Mouse (Mus musculus): ENCODE measurements around the gene Elac2. TPM values are rescaled to one million over a fixed set of nuclear protein-coding genes. Genes with fewer than 3 reads are reported as not detected.

Elac2 gene
- polyA plus RNA-seq, 1 experiment from 2014 or later = 38.7 TPM

DNA sequence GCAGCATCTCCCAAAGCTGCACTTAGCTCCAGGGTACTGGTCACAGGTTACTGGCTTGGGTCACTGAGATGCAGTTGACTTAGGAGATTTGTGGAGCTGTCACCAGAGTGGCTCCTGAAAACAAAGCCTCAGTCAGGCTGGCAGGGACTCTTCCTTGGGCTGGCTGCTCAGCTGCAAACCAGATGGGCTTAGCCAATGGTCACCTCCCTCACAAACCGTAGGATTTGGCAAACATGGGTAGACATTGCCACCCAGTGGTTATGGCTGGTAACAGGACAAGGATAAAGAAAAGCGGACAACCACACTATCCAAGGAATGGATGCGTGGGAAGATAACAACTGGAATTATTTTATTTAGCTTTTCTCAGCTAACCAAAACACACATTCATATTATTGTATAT is 10.3 kb upstream of the Elac2 start:
- Histone ChIP-seq H3K9ac (ENCODE audit: low read length) (no peak overlapping the region), H3K4me1 (replicated peaks; ENCODE audit: control insufficient read depth, insufficient read depth, low read length) (no peaks in the 10 kb centered on the region; the same call in 1 of the 2 replicates), H3K4me2 (ENCODE audit: low read depth, low read length, severe bottlenecking) (no peak overlapping the region), H3K4me3 (ENCODE audit: low read depth, low read length) (no peak overlapping the region), H3K27me3 (ENCODE audit: control insufficient read depth, insufficient read depth, low read length) (no peaks in the 10 kb centered on the region), H3K9me3 (ENCODE audit: control insufficient read depth, low read length) (no peaks in the 10 kb centered on the region), H3K36me3 (ENCODE audit: control insufficient read depth, insufficient read depth, low read length) (no peaks in the 10 kb centered on the region), H3K27ac (ENCODE audit: low read depth, low read length) (no peak overlapping the region)
- DNase-seq (ENCODE audit: low spot score) (peak; percentile 84), ATAC-seq (replicated peaks; ENCODE audit: low FRiP score) (peak; percentile 86)
- WGBS = 12% methylated on average over 3 of the region's 3 CpGs

DNA sequence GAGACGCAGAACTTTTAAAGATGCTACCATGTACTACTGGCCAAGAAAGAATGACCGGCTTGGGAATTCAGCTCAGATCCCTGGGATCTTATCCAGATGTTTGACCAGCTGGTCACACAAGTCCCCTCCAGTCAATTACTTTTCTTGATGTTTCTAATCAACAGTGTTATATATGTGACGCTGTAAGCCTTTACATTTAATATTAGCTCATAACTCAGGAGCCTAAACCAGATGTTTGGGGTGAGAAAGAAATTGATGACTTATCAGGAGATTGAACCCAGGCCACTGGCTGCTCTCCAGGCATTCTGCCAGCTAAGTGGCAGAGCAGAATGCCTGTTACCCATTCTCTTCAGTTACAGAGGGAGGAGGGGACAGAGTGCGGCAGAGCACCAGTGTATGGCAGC is 9.9 kb upstream of the Elac2 start:
- H3K36me3 ChIP-seq (ENCODE audit: control insufficient read depth, insufficient read depth, low read length) = no peaks in the 10 kb centered on the region
- no peak overlapping the region for H3K4me2 ChIP-seq (ENCODE audit: low read depth, low read length, severe bottlenecking)
- no peak for DNase-seq (ENCODE audit: low spot score)
- no peak overlapping the region for H3K4me3 ChIP-seq (ENCODE audit: low read depth, low read length)
- WGBS = 56% methylated on average over 4 of the region's 4 CpGs
- ATAC-seq (replicated peaks; ENCODE audit: low FRiP score) = no peak
- no peaks in the 10 kb centered on the region for H3K9me3 ChIP-seq (ENCODE audit: control insufficient read depth, low read length)
- H3K27me3 ChIP-seq (ENCODE audit: control insufficient read depth, insufficient read depth, low read length) = no peaks in the 10 kb centered on the region
- no peak overlapping the region for H3K9ac ChIP-seq (ENCODE audit: low read length)
- no peak overlapping the region for H3K27ac ChIP-seq (ENCODE audit: low read depth, low read length)
- no peaks in the 10 kb centered on the region; the same call in 1 of the 2 replicates for H3K4me1 ChIP-seq (replicated peaks; ENCODE audit: control insufficient read depth, insufficient read depth, low read length)

DNA sequence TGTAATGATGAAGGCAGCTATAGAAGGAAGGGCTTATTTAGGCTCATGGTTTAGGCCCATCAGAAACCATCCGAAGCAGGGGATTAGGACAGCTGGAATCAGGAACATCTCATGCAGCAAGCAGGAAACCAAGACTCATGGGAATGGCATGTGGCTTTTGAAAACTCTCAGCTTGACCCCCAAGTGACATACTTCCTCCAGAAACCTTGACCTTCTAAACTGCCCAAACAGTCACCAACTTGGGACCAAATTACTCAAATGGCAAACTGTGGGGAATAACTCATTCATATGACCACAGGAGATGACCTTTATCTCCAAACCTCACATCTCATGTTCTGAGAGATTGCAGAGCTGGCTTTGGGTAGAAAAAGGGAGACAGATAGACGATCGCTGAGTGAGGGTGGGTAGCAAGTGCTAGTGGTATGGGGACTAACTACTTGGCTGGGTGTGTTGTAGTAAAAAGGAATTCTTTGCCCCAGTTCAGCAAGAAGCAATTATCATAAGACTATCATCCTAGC is 7.3 kb upstream of the Elac2 start:
- Histone ChIP-seq H3K27ac (ENCODE audit: low read depth, low read length) (no peak overlapping the region), H3K9ac (ENCODE audit: low read length) (no peak overlapping the region), H3K4me2 (ENCODE audit: low read depth, low read length, severe bottlenecking) (no peak overlapping the region), H3K4me1 (replicated peaks; ENCODE audit: control insufficient read depth, insufficient read depth, low read length) (no peaks in the 10 kb centered on the region; the same call in 1 of the 2 replicates), H3K4me3 (ENCODE audit: low read depth, low read length) (no peak overlapping the region), H3K9me3 (ENCODE audit: control insufficient read depth, low read length) (no peaks in the 10 kb centered on the region), H3K36me3 (ENCODE audit: control insufficient read depth, insufficient read depth, low read length) (no peaks in the 10 kb centered on the region), H3K27me3 (ENCODE audit: control insufficient read depth, insufficient read depth, low read length) (no peaks in the 10 kb centered on the region)
- ATAC-seq (replicated peaks; ENCODE audit: low FRiP score) (no peak), DNase-seq (ENCODE audit: low spot score) (no peak)
- 74% methylated on average over 3 of the region's 3 CpGs for WGBS

DNA sequence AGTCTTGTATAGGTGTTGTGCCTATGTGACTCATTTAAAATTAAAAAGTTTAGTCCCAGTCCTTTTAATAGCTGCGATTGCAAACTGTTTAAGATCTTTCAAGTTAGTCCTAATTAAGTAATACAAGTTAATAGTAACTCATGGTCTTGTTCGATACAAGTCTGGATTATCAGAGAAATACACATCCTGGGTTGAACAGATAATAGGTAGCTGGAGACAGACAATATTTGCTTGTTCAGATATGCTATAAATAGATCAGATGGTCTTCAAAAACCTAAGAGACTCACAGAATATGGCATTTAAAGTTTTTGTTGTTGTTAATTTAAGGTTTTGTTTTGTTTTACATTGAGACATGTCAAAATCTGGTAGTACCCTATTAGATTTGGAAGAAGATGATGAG is 6.4 kb upstream of the Elac2 start:
- no peak for DNase-seq (ENCODE audit: low spot score)
- no peaks in the 10 kb centered on the region for H3K9me3 ChIP-seq (ENCODE audit: control insufficient read depth, low read length)
- H3K27ac ChIP-seq (ENCODE audit: low read depth, low read length) = no peak overlapping the region
- H3K4me1 ChIP-seq (replicated peaks; ENCODE audit: control insufficient read depth, insufficient read depth, low read length) = no peaks in the 10 kb centered on the region; the same call in 1 of the 2 replicates
- no peaks in the 10 kb centered on the region for H3K36me3 ChIP-seq (ENCODE audit: control insufficient read depth, insufficient read depth, low read length)
- H3K4me2 ChIP-seq (ENCODE audit: low read depth, low read length, severe bottlenecking) = no peak overlapping the region
- WGBS = 70% methylated on average over 2 of the region's 2 CpGs
- no peak overlapping the region for H3K9ac ChIP-seq (ENCODE audit: low read length)
- ATAC-seq (replicated peaks; ENCODE audit: low FRiP score) = no peak
- no peaks in the 10 kb centered on the region for H3K27me3 ChIP-seq (ENCODE audit: control insufficient read depth, insufficient read depth, low read length)
- H3K4me3 ChIP-seq (ENCODE audit: low read depth, low read length) = no peak overlapping the region

DNA sequence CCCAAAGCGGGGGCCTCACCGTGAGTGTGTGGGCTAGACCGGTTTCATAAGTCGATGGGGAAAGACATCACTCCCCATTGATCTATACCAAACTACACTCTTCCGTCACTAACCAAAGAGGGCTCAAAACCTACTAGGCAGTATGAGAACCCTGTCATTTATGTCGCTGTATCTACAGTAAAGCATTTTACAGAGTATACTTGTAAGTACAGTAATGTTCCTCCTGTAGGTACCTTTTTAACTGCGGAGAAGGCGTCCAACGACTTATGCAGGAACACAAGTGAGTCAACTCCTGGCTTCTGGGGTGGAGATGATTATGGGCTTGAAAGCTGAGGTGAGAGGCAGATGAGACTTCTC is 629 bp downstream of the Elac2 start:
- H3K36me3 ChIP-seq (ENCODE audit: control insufficient read depth, insufficient read depth, low read length) = no peaks in the 10 kb centered on the region; the same call in 1 of the 2 replicates
- H3K4me1 ChIP-seq (replicated peaks; ENCODE audit: control insufficient read depth, insufficient read depth, low read length) = no peaks in the 10 kb centered on the region; the same call in 1 of the 2 replicates
- peak overlapping the region; percentile 87 for H3K4me3 ChIP-seq (ENCODE audit: low read depth, low read length)
- ATAC-seq (replicated peaks; ENCODE audit: low FRiP score) (no peak), DNase-seq (ENCODE audit: low spot score) (no peak)
- H3K27me3 ChIP-seq (ENCODE audit: control insufficient read depth, insufficient read depth, low read length) = no peaks in the 10 kb centered on the region
- no peaks in the 10 kb centered on the region for H3K9me3 ChIP-seq (ENCODE audit: control insufficient read depth, low read length)
- WGBS = 9% methylated on average over 9 of the region's 9 CpGs
- H3K27ac ChIP-seq (ENCODE audit: low read depth, low read length) = no peak overlapping the region
- peak overlapping the region; percentile 82 for H3K9ac ChIP-seq (ENCODE audit: low read length)
- H3K4me2 ChIP-seq (ENCODE audit: low read depth, low read length, severe bottlenecking) = peak overlapping the region; percentile 84

DNA sequence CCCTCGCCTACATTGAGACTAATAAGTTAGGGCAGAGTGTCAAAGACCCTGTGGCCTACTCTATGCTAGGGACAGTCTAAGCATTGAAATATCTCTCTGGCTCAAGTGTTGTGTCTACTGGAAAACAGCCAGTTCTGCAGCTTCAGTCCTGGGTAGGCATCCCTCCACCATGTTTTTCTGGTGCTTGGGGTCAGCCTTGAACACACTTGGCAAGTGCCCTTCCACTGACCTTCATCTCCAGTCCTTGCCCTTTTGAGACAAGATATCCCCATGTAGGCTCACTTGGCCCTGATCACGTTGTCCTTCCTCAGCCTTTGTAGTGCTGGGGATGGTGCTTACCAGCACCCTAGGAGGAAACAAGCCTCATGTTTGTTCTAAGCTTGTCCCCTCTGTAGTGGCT is 9.7 kb downstream of the Elac2 start:
- H3K4me1 ChIP-seq (replicated peaks; ENCODE audit: control insufficient read depth, insufficient read depth, low read length) = no peaks in the 10 kb centered on the region
- H3K36me3 ChIP-seq (ENCODE audit: control insufficient read depth, insufficient read depth, low read length) = peaks cover 5% of the 10 kb centered on the region; the same call in 1 of the 2 replicates
- H3K9ac ChIP-seq (ENCODE audit: low read length) = no peak overlapping the region
- 92% methylated on average over 2 of the region's 2 CpGs for WGBS
- H3K9me3 ChIP-seq (ENCODE audit: control insufficient read depth, low read length) = no peaks in the 10 kb centered on the region
- no peak overlapping the region for H3K4me2 ChIP-seq (ENCODE audit: low read depth, low read length, severe bottlenecking)
- no peak overlapping the region for H3K4me3 ChIP-seq (ENCODE audit: low read depth, low read length)
- H3K27me3 ChIP-seq (ENCODE audit: control insufficient read depth, insufficient read depth, low read length) = no peaks in the 10 kb centered on the region
- DNase-seq (ENCODE audit: low spot score) = no peak
- H3K27ac ChIP-seq (ENCODE audit: low read depth, low read length) = no peak overlapping the region
- ATAC-seq (replicated peaks; ENCODE audit: low FRiP score) = no peak

DNA sequence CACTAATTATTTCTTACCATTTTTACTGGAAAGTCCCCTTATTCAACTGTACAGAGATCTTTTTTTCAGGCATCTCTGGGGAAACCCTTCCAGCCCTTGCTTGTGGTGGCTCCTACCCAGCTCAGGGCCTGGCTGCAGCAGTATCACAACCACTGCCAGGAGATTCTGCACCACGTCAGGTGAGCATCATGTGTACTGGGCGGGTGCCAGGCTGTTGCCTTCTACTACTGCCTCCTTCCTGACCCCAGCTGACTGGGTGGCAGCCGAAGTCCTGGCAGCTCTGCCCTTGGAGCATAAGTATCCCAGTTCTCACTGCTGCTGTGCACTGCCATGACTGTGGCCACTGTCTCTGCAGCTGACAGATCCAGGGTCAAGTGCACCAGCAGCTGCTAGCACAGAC is 19.6 kb downstream of the Elac2 start:
- Histone ChIP-seq H3K4me2 (ENCODE audit: low read depth, low read length, severe bottlenecking) (no peak overlapping the region), H3K36me3 (ENCODE audit: control insufficient read depth, insufficient read depth, low read length) (peaks cover 3% of the 10 kb centered on the region; the same call in 1 of the 2 replicates)

DNA sequence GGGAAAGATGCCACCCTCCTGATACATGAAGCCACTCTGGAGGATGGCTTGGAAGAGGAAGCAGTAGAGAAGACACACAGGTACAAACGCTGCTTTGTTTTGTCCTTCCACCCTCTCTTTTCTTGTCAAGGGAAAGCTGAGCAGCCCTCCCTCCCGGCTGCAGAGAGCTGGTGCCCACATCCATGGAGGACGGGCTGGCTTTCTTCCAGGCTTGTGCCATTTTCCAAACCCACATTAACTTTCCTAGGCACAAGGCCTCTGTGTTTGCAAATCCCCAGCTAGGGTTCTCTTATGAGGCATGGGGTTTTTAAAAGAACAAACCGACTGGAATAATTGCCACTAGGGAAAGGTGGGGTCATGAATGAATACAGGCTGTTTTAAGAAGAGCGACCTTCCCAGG is 20.8 kb downstream of the Elac2 start:
- ATAC-seq (replicated peaks; ENCODE audit: low FRiP score) (no peak), DNase-seq (ENCODE audit: low spot score) (no peak)
- no peak overlapping the region for H3K27ac ChIP-seq (ENCODE audit: low read depth, low read length)
- H3K27me3 ChIP-seq (ENCODE audit: control insufficient read depth, insufficient read depth, low read length) = no peaks in the 10 kb centered on the region
- H3K4me1 ChIP-seq (replicated peaks; ENCODE audit: control insufficient read depth, insufficient read depth, low read length) = no peaks in the 10 kb centered on the region
- H3K4me3 ChIP-seq (ENCODE audit: low read depth, low read length) = no peak overlapping the region
- H3K36me3 ChIP-seq (ENCODE audit: control insufficient read depth, insufficient read depth, low read length) = peaks cover 3% of the 10 kb centered on the region; the same call in 1 of the 2 replicates
- no peaks in the 10 kb centered on the region for H3K9me3 ChIP-seq (ENCODE audit: control insufficient read depth, low read length)
- no peak overlapping the region for H3K9ac ChIP-seq (ENCODE audit: low read length)
- no peak overlapping the region for H3K4me2 ChIP-seq (ENCODE audit: low read depth, low read length, severe bottlenecking)
- 82% methylated on average over 5 of the region's 5 CpGs for WGBS

More for the DNA sequence above, 19.6 kb downstream of the Elac2 start:
- ATAC-seq (replicated peaks; ENCODE audit: low FRiP score) (no peak), DNase-seq (ENCODE audit: low spot score) (no peak)
- Histone ChIP-seq H3K4me1 (replicated peaks; ENCODE audit: control insufficient read depth, insufficient read depth, low read length) (no peaks in the 10 kb centered on the region), H3K27ac (ENCODE audit: low read depth, low read length) (no peak overlapping the region), H3K9ac (ENCODE audit: low read length) (no peak overlapping the region), H3K4me3 (ENCODE audit: low read depth, low read length) (no peak overlapping the region), H3K27me3 (ENCODE audit: control insufficient read depth, insufficient read depth, low read length) (no peaks in the 10 kb centered on the region), H3K9me3 (ENCODE audit: control insufficient read depth, low read length) (no peaks in the 10 kb centered on the region)
- WGBS = 91% methylated on average over 3 of the region's 3 CpGs

DNA sequence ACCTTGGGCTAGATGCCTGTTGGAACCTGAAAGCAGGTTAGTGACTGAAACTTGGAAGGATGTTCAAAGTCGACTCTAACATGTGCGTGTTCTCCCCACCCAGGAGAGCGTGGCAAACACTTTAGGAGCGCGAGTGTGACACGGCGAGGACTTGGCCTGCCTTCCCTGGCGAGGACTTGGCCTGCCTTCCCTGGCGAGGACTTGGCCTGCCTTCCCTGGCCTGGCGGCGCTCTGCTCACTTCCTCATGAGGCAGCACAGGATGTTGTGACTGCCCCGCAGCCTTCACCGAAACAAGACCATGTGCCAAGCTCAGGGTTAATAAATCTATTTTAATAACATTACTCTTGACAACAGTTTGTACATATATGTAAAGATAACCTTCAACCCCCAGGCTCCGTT is 22.9 kb downstream of the Elac2 start:
- peaks cover 3% of the 10 kb centered on the region; the same call in 1 of the 2 replicates for H3K36me3 ChIP-seq (ENCODE audit: control insufficient read depth, insufficient read depth, low read length)
- ATAC-seq (replicated peaks; ENCODE audit: low FRiP score) (no peak), DNase-seq (ENCODE audit: low spot score) (no peak)
- 95% methylated on average over 14 of the region's 14 CpGs for WGBS
- H3K27ac ChIP-seq (ENCODE audit: low read depth, low read length) = no peak overlapping the region
- H3K9ac ChIP-seq (ENCODE audit: low read length) = no peak overlapping the region
- no peaks in the 10 kb centered on the region for H3K9me3 ChIP-seq (ENCODE audit: control insufficient read depth, low read length)
- no peaks in the 10 kb centered on the region for H3K27me3 ChIP-seq (ENCODE audit: control insufficient read depth, insufficient read depth, low read length)
- H3K4me3 ChIP-seq (ENCODE audit: low read depth, low read length) = no peak overlapping the region
- H3K4me1 ChIP-seq (replicated peaks; ENCODE audit: control insufficient read depth, insufficient read depth, low read length) = no peaks in the 10 kb centered on the region
- H3K4me2 ChIP-seq (ENCODE audit: low read depth, low read length, severe bottlenecking) = no peak overlapping the region
